In the genomic region with DNA sequence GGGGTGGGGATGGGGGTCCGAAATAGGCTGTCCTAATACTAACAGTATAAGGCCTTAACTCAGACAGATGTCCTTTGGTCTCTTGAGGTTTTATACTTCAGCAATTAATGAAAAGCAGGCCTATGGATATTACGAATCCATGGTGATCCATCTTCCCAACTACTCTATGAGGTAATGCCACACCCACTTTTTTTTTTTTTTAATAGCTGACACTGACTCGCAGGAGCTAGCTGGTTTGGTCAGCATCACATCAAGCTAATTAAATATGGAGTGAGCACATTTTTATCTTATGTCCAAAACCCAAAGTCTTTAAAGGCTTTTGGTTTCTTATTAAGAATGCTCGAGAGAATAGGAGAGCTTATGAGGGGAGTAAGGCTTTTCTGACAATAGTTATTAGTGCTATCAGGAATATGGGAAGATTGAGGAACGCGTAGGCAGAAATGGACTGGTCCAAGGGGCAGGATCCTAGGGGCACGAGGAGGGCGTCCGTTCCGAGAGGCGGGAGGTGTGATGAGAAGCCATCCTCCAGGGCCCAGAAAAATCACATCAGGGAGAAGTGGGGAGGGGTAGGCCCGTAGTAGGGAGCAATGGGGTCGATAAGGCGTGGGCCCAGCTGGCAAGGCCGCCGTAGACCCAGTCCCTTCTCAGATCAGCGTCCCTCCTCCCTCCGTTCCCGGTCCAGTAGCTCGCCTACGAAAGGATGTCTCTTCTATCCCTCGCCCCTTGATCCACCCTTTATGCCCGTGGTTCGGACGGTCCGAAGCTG, we compare ENCODE assay signal across 8 mouse cellular contexts. TPM values are rescaled to one million over a fixed set of nuclear protein-coding genes. Genes with fewer than 3 reads are reported as not detected.
A peak's percentile ranks its signal among the peaks of the same experiment; 100 is the strongest.
DNase-seq lines count a peak whose midpoint lies in the region; ATAC-seq and TF ChIP-seq lines count a peak whose summit lies in the region.

No protein-coding gene starts in this region.

- no peak for TF ChIP-seq EP300 in lung, postnatal 0 days (IDR thresholded peaks at IDR 0.05)

- H3K27me3 ChIP-seq in heart, embryonic 12.5 days (replicated peaks) = no peaks in the 10 kb centered on the region
- no peaks in the 10 kb centered on the region for H3K27me3 ChIP-seq in G1E (ENCODE audit: insufficient read depth, low read length)
- no peaks in the 10 kb centered on the region for H3K27me3 ChIP-seq in forebrain, postnatal 0 days (ENCODE audit: insufficient read depth, low read length)
- no peaks in the 10 kb centered on the region for H3K27me3 ChIP-seq in lung, postnatal 0 days (replicated peaks; ENCODE audit: insufficient read depth, low read length)

- TF ChIP-seq CTCF in G1E (IDR thresholded peaks at IDR 0.05; ENCODE audit: low read depth, low read length) = no peak
- TF ChIP-seq CTCF in forebrain, postnatal 0 days (IDR thresholded peaks at IDR 0.05; ENCODE audit: low read depth) = no peak
- no peak for TF ChIP-seq CTCF in lung, postnatal 0 days (IDR thresholded peaks at IDR 0.05)

- intact Hi-C loops in gastrocnemius, postnatal 14 days (cut with DNase I; ENCODE audit: low total_unique reads) = no loop called here

- H3K27ac ChIP-seq in heart, embryonic 12.5 days (ENCODE audit: poor library complexity, severe bottlenecking) = peak overlapping the region; percentile 21; the same call in 1 of the 2 replicates
- peak overlapping the region; percentile 76 for H3K27ac ChIP-seq in forebrain, postnatal 0 days (ENCODE audit: low read depth, low read length)
- H3K27ac ChIP-seq in lung, postnatal 0 days (ENCODE audit: low read length) = peak overlapping the region; percentile 57

- H3K36me3 ChIP-seq in heart, embryonic 12.5 days = peaks cover 28% of the 10 kb centered on the region
- peaks cover 37% of the 10 kb centered on the region for H3K36me3 ChIP-seq in G1E (replicated peaks)
- H3K36me3 ChIP-seq in forebrain, postnatal 0 days (ENCODE audit: insufficient read depth) = peaks cover 19% of the 10 kb centered on the region
- H3K36me3 ChIP-seq in lung, postnatal 0 days (ENCODE audit: insufficient read depth, low read length) = peaks cover 11% of the 10 kb centered on the region; the same call in 1 of the 2 replicates

- peaks cover 11% of the 10 kb centered on the region for H3K4me1 ChIP-seq in heart, embryonic 12.5 days (replicated peaks)
- H3K4me1 ChIP-seq in G1E (ENCODE audit: insufficient read depth, low read depth, low read length) = peaks cover 33% of the 10 kb centered on the region
- H3K4me1 ChIP-seq in forebrain, postnatal 0 days (ENCODE audit: insufficient read depth) = peaks cover 14% of the 10 kb centered on the region; the same call in 1 of the 2 replicates
- peaks cover 8% of the 10 kb centered on the region for H3K4me1 ChIP-seq in lung, postnatal 0 days (ENCODE audit: insufficient read depth, low read depth, low read length)

- WGBS in heart, embryonic 12.5 days = 8% methylated on average over 26 of the region's 26 CpGs
- WGBS in forebrain, postnatal 0 days = 9% methylated on average over 26 of the region's 26 CpGs
- 7% methylated on average over 24 of the region's 26 CpGs for WGBS in lung, postnatal 0 days

- peak; percentile 60 for ATAC-seq in heart, embryonic 12.5 days (ENCODE audit: insufficient number of reproducible peaks, low FRiP score)
- peak; percentile 16; the same call in 1 of the 2 replicates for ATAC-seq in G1E (ENCODE audit: extremely low read depth, insufficient number of reproducible peaks, low FRiP score, poor library complexity, severe bottlenecking)
- peak; percentile 68 for ATAC-seq in forebrain, postnatal 0 days
- ATAC-seq in lung, postnatal 0 days = peak; percentile 52; the same call in 1 of the 2 replicates

- peak overlapping the region; percentile 84 for H3K4me2 ChIP-seq in heart, embryonic 12.5 days
- peak overlapping the region; percentile 64 for H3K4me2 ChIP-seq in forebrain, postnatal 0 days (ENCODE audit: low read depth)
- H3K4me2 ChIP-seq in lung, postnatal 0 days (replicated peaks; ENCODE audit: low read depth, low read length) = peak overlapping the region; percentile 77

- DNase-seq in heart, postnatal 4 days = no peak
- DNase-seq in G1E (ENCODE audit: low spot score) = no peak
- DNase-seq in forebrain, postnatal 0 days = no peak
- peak; percentile 13 for DNase-seq in lung, postnatal 0 days (ENCODE audit: low spot score)
- DNase-seq in cerebellum, adult 8-10 months = no peak
- DNase-seq in B cell, adult 2 months = no peak
- no peak for DNase-seq in gastrocnemius, postnatal 14 days

- peak overlapping the region; percentile 95 for H3K4me3 ChIP-seq in heart, embryonic 12.5 days
- H3K4me3 ChIP-seq in G1E (ENCODE audit: low read depth, low read length) = peak overlapping the region; percentile 85
- peak overlapping the region; percentile 80 for H3K4me3 ChIP-seq in forebrain, postnatal 0 days (ENCODE audit: low read depth, low read length)
- H3K4me3 ChIP-seq in lung, postnatal 0 days (ENCODE audit: low read depth, low read length) = peak overlapping the region; percentile 70

- peak overlapping the region; percentile 91 for H3K9ac ChIP-seq in heart, embryonic 12.5 days
- H3K9ac ChIP-seq in forebrain, postnatal 0 days = peak overlapping the region; percentile 85
- peak overlapping the region; percentile 66 for H3K9ac ChIP-seq in lung, postnatal 0 days (replicated peaks; ENCODE audit: low read depth)

- H3K9me3 ChIP-seq in heart, embryonic 12.5 days (replicated peaks) = no peaks in the 10 kb centered on the region
- no peaks in the 10 kb centered on the region for H3K9me3 ChIP-seq in G1E (replicated peaks)
- no peaks in the 10 kb centered on the region for H3K9me3 ChIP-seq in forebrain, postnatal 0 days (ENCODE audit: low read length)
- H3K9me3 ChIP-seq in lung, postnatal 0 days (ENCODE audit: low read length) = no peaks in the 10 kb centered on the region

RNA-seq across cellular contexts. Expression of gene Rnf25, which starts 0.5 kb away (rescaled TPM):
- 22.9 and 23.9 TPM in 2 replicates for polyA plus RNA-seq in heart, embryonic 12.5 days (2016; fragmentation: Nextera tagmentation; extraction: Ambion mirVana)
- total RNA-seq in heart, postnatal 4 days (2021) = 10 to 100 TPM; 22.0 to 23.9 TPM
- 35.2 and 57.4 TPM in 2 replicates for total RNA-seq in G1E (2014; fragmentation: Nextera tagmentation)
- 48.5 and 80.6 TPM in 2 replicates for total RNA-seq in G1E (2017)
- polyA plus RNA-seq in G1E (2012) = 23.1 and 24.1 TPM in 2 replicates
- total RNA-seq in forebrain, postnatal 0 days (2014; rRNA removed) = 62.2 and 68.3 TPM in 2 replicates
- 41.3 and 47.7 TPM in 2 replicates for polyA plus RNA-seq in forebrain, postnatal 0 days (2015; fragmentation: Nextera tagmentation; extraction: Ambion mirVana)
- polyA plus RNA-seq in lung, postnatal 0 days (2015; fragmentation: Nextera tagmentation; extraction: Ambion mirVana) = 26.6 and 26.9 TPM in 2 replicates
- 10 to 100 TPM; 14.6 to 16.1 TPM for total RNA-seq in gastrocnemius, postnatal 14 days (2021)

RNA-seq across cellular contexts. Expression of gene Stk36, which starts 0.6 kb away (rescaled TPM):
- 4.4 and 4.9 TPM in 2 replicates for polyA plus RNA-seq in heart, embryonic 12.5 days (2016; fragmentation: Nextera tagmentation; extraction: Ambion mirVana)
- 1 to 10 TPM; 1.4 to 2.0 TPM for total RNA-seq in heart, postnatal 4 days (2021)
- total RNA-seq in G1E (2014; fragmentation: Nextera tagmentation) (3.9 and 5.6 TPM in 2 replicates), G1E (2017) (1.5 and 1.6 TPM in 2 replicates)
- polyA plus RNA-seq in G1E (2012) = 0.46 and 0.88 TPM in 2 replicates
- 11.6 and 13.6 TPM in 2 replicates for total RNA-seq in forebrain, postnatal 0 days (2014; rRNA removed)
- polyA plus RNA-seq in forebrain, postnatal 0 days (2015; fragmentation: Nextera tagmentation; extraction: Ambion mirVana) = 6.0 and 12.2 TPM in 2 replicates
- 12.5 and 16.3 TPM in 2 replicates for polyA plus RNA-seq in lung, postnatal 0 days (2015; fragmentation: Nextera tagmentation; extraction: Ambion mirVana)
- 1 to 10 TPM; 1.0 to 1.8 TPM for total RNA-seq in gastrocnemius, postnatal 14 days (2021)

RNA-seq across cellular contexts. Expression of gene Bcs1l, which starts 12.6 kb away (rescaled TPM):
- polyA plus RNA-seq in heart, embryonic 12.5 days (2016; fragmentation: Nextera tagmentation; extraction: Ambion mirVana) = 19.0 and 20.1 TPM in 2 replicates
- total RNA-seq in heart, postnatal 4 days (2021) = 10 to 100 TPM; 21.7 to 22.5 TPM
- total RNA-seq in G1E (2014; fragmentation: Nextera tagmentation) (36.5 and 45.8 TPM in 2 replicates), G1E (2017) (25.8 and 26.8 TPM in 2 replicates)
- 3.6 and 4.8 TPM in 2 replicates for polyA plus RNA-seq in G1E (2012)
- 15.8 and 18.4 TPM in 2 replicates for total RNA-seq in forebrain, postnatal 0 days (2014; rRNA removed)
- polyA plus RNA-seq in forebrain, postnatal 0 days (2015; fragmentation: Nextera tagmentation; extraction: Ambion mirVana) = 13.8 and 16.5 TPM in 2 replicates
- polyA plus RNA-seq in lung, postnatal 0 days (2015; fragmentation: Nextera tagmentation; extraction: Ambion mirVana) = 7.1 and 8.3 TPM in 2 replicates
- total RNA-seq in gastrocnemius, postnatal 14 days (2021) = 10 to 100 TPM; 13.1 to 16.8 TPM

RNA-seq across cellular contexts. Expression of gene Zfp142, which starts 12.6 kb away (rescaled TPM):
- 5.9 and 7.9 TPM in 2 replicates for polyA plus RNA-seq in heart, embryonic 12.5 days (2016; fragmentation: Nextera tagmentation; extraction: Ambion mirVana)
- total RNA-seq in heart, postnatal 4 days (2021) = 10 to 100 TPM in 1 of 2 experiments, 1 to 10 TPM in 1; 9.4 to 11.0 TPM
- total RNA-seq in G1E (2014; fragmentation: Nextera tagmentation) = 48.2 and 50.4 TPM in 2 replicates
- total RNA-seq in G1E (2017) = 11.4 and 13.1 TPM in 2 replicates
- 9.1 and 12.4 TPM in 2 replicates for polyA plus RNA-seq in G1E (2012)
- 8.6 and 12.1 TPM in 2 replicates for total RNA-seq in forebrain, postnatal 0 days (2014; rRNA removed)
- 5.0 and 6.3 TPM in 2 replicates for polyA plus RNA-seq in forebrain, postnatal 0 days (2015; fragmentation: Nextera tagmentation; extraction: Ambion mirVana)
- polyA plus RNA-seq in lung, postnatal 0 days (2015; fragmentation: Nextera tagmentation; extraction: Ambion mirVana) = 2.7 and 3.1 TPM in 2 replicates
- total RNA-seq in gastrocnemius, postnatal 14 days (2021) = 1 to 10 TPM; 7.7 to 8.5 TPM

RNA-seq across cellular contexts. Expression of gene Usp37, which starts 56.6 kb away (rescaled TPM):
- polyA plus RNA-seq in heart, embryonic 12.5 days (2016; fragmentation: Nextera tagmentation; extraction: Ambion mirVana) = 24.7 and 26.8 TPM in 2 replicates
- total RNA-seq in heart, postnatal 4 days (2021) = 10 to 100 TPM; 22.2 to 26.0 TPM
- total RNA-seq in G1E (2014; fragmentation: Nextera tagmentation) = 112 and 117 TPM in 2 replicates
- total RNA-seq in G1E (2017) = 72.2 and 89.3 TPM in 2 replicates
- polyA plus RNA-seq in G1E (2012) = 2.9 and 9.7 TPM in 2 replicates
- 30.2 and 32.8 TPM in 2 replicates for total RNA-seq in forebrain, postnatal 0 days (2014; rRNA removed)
- 11.8 and 17.6 TPM in 2 replicates for polyA plus RNA-seq in forebrain, postnatal 0 days (2015; fragmentation: Nextera tagmentation; extraction: Ambion mirVana)
- polyA plus RNA-seq in lung, postnatal 0 days (2015; fragmentation: Nextera tagmentation; extraction: Ambion mirVana) = 9.1 and 9.8 TPM in 2 replicates
- total RNA-seq in gastrocnemius, postnatal 14 days (2021) = 10 to 100 TPM in 1 of 2 experiments, 1 to 10 TPM in 1; 6.6 to 10.6 TPM

Comparison
In these comparisons a context has a peak if more than half of its experiments do, and no peak if none do; other contexts are left out.
1. ATAC-seq: peak in every context shown above with its lines; median percentile 68 in forebrain, postnatal 0 days; 60 in heart, embryonic 12.5 days; 52 in lung, postnatal 0 days; 16 in G1E.
2. H3K27ac ChIP-seq: peak in every context shown above with its lines; median percentile 76 in forebrain, postnatal 0 days; 57 in lung, postnatal 0 days; 21 in heart, embryonic 12.5 days.